Mouse (Mus musculus) hindbrain, embryonic 10.5 days (tissue): ENCODE results near the gene Cbarp. TPM values are rescaled to one million over a fixed set of nuclear protein-coding genes. Genes with fewer than 3 reads are reported as not detected.
A peak's percentile ranks its signal among the peaks of the same experiment; 100 is the strongest.

Experiments
- DNase-seq: peaks from one replicate; pipeline ENCODE4 v3.0.0-alpha.2; 2017; ENCODE audit warnings: low spot score
- H3K27ac ChIP-seq: fragments of 300-500 bp; sonication (generic); 2 replicates; pipeline ENCODE4 v1.5.1; 2016; ENCODE audit warnings: mild to moderate bottlenecking, moderate library complexity
- H3K27me3 ChIP-seq: fragments of 300-500 bp; sonication (generic); 2 replicates; pipeline ENCODE4 v1.6.1; 2016; ENCODE audit warnings: mild to moderate bottlenecking; ENCODE audit not compliant: poor library complexity, insufficient read depth, severe bottlenecking
- H3K36me3 ChIP-seq: fragments of 300-500 bp; sonication (generic); 2 replicates; pipeline ENCODE4 v1.6.1; 2016; ENCODE audit warnings: mild to moderate bottlenecking, moderate library complexity
- H3K4me1 ChIP-seq: fragments of 300-500 bp; sonication (generic); replicated peaks from 2 replicates; pipeline ENCODE4 v1.6.1; 2016; ENCODE audit warnings: mild to moderate bottlenecking
- H3K4me3 ChIP-seq: fragments of 300-500 bp; sonication (generic); 2 replicates; pipeline ENCODE4 v1.5.1; 2016; ENCODE audit warnings: mild to moderate bottlenecking, moderate library complexity
- H3K9me3 ChIP-seq: fragments of 300-500 bp; sonication (generic); 2 replicates; pipeline ENCODE4 v1.6.1; 2016; ENCODE audit warnings: mild to moderate bottlenecking, moderate library complexity
- WGBS: fragments of 180-500 bp; shearing (Covaris S2); methylation state at CpG from one replicate; pipeline ENCODE4 v1.1.7; 2016; 5-methylcytosine and 5-hydroxymethylcytosine counted together
- polyA plus RNA-seq: library from polyadenylated mRNA; unstranded; fragments of >200 nt; fragmentation: Nextera tagmentation; extraction: Ambion mirVana; gene quantifications from 2 replicates; pipeline ENCODE4 v1.2.1, GENCODE M21; 2016

Gene Cbarp
- polyA plus RNA-seq, 1 experiment from 2014 or later, result 15.0 TPM

DNA sequence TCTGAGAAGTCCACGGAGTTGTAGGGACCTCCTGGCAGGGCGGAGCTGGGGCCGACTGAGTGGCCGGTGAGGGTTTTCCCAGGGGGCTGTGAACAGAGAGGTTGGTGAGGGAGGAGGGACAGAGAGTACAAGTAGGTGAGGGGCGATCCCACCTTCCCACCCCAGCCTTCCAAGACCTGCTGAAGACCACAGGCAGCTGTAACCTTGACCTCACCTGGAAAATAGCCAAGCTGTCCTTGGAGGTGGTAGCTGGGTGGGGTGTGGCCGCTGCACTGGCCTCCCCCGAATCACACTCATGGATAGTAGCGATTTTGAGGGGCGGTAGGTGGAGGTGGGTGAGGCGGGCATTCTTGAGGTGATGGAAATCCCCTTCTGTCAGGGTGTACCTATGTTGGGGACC lies 5.5 kb downstream of the Cbarp start:
- H3K4me1 ChIP-seq, result peaks cover 58% of the 10 kb centered on the region
- H3K27ac ChIP-seq, result no peak overlapping the region
- H3K36me3 ChIP-seq, result peaks cover 64% of the 10 kb centered on the region
- no peak for DNase-seq
- WGBS, result 85% methylated on average over 10 of the region's 10 CpGs
- H3K9me3 ChIP-seq, result no peaks in the 10 kb centered on the region
- no peak overlapping the region for H3K4me3 ChIP-seq
- peaks cover 87% of the 10 kb centered on the region for H3K27me3 ChIP-seq

DNA sequence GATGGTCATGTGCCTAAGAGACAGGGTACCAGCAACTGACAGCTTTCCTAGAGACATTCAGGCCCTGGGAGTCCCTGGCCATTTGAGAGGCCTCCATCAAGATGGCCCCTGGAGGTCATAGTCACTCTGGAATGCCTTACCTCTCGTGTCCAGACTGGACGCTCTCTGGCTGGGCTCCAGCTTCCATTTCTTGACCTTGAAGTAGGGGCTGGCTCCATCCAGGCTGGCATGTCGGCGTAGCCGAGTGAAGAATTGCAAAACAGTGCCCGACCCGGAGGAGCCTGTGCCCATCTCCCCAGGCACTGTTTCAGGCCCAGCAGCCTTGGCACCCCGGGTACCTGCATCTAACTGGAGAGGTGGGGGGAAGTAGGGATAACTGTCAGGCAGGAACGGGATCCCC lies 6.2 kb downstream of the Cbarp start:
- Histone ChIP-seq H3K9me3 (no peaks in the 10 kb centered on the region), H3K27me3 (peaks cover 86% of the 10 kb centered on the region), H3K4me1 (peaks cover 60% of the 10 kb centered on the region), H3K4me3 (no peak overlapping the region), H3K36me3 (peaks cover 72% of the 10 kb centered on the region), H3K27ac (no peak overlapping the region)
- no peak for DNase-seq
- WGBS, result 93% methylated on average over 9 of the region's 9 CpGs

DNA sequence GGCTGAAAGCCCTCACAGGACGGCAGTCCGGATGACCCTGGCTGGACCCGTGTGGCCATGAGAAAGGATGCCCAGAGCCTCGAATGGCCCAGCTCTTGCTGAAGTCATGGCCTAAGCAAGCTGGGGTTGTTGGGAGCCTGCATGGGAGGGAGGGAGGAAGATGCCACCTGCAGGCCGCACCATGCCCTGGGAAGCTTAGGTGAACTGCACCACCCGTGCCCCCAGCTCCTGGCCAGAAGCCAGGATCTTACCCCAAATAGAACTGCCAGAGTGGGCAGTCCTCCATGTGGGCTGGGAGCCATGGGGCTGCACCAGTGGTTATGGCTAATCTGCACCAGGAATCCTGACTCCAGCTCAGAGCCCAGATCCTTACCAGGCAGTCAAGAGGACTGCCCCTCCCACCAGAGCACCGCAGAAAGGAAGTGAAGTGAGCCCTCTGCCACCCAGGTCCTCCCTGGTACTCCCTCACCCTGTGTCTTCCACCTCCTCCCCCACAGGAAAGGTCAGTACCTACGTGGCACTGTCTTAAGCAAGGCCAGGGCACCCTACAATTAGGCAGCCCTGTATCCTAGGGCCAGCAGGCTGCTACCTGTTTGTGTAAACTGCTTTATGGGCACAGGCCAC lies 7.3 kb downstream of the Cbarp start:
- no peak for DNase-seq
- Histone ChIP-seq H3K4me3 (peak overlapping the region; percentile 16), H3K27me3 (peaks cover 83% of the 10 kb centered on the region), H3K9me3 (no peaks in the 10 kb centered on the region), H3K36me3 (peaks cover 83% of the 10 kb centered on the region), H3K27ac (peak overlapping the region; percentile 16; the same call in 1 of the 2 replicates), H3K4me1 (peaks cover 49% of the 10 kb centered on the region)
- WGBS, result 84% methylated on average over 8 of the region's 8 CpGs

DNA sequence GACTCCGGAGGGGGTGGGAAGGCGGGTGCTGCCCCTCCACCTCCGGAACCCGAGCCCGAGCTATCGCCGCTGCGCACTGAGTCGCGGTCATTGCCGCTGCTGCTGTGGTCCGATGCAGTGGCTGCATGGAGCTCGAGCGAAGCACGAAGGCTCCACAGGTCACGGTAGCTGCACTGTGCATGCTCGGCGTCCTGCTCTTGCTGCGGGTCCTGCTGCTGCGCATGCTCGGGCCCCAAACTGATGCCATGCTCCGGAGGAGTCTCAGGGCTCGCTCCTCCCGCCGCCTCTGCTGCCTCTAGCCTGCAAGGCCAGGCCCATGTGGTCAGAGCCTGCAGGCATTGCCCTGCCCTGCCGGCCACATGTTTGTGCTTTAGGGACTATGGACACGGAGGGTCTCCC lies 8.7 kb downstream of the Cbarp start:
- peak; percentile 55 for DNase-seq
- H3K27ac ChIP-seq, result peak overlapping the region; percentile 67
- H3K27me3 ChIP-seq, result peaks cover 69% of the 10 kb centered on the region
- H3K4me3 ChIP-seq, result peak overlapping the region; percentile 37
- H3K36me3 ChIP-seq, result peaks cover 96% of the 10 kb centered on the region
- no peaks in the 10 kb centered on the region for H3K9me3 ChIP-seq
- peaks cover 35% of the 10 kb centered on the region for H3K4me1 ChIP-seq
- whole genome bisulfite sequencing, result 27% methylated on average over 27 of the region's 27 CpGs

DNA sequence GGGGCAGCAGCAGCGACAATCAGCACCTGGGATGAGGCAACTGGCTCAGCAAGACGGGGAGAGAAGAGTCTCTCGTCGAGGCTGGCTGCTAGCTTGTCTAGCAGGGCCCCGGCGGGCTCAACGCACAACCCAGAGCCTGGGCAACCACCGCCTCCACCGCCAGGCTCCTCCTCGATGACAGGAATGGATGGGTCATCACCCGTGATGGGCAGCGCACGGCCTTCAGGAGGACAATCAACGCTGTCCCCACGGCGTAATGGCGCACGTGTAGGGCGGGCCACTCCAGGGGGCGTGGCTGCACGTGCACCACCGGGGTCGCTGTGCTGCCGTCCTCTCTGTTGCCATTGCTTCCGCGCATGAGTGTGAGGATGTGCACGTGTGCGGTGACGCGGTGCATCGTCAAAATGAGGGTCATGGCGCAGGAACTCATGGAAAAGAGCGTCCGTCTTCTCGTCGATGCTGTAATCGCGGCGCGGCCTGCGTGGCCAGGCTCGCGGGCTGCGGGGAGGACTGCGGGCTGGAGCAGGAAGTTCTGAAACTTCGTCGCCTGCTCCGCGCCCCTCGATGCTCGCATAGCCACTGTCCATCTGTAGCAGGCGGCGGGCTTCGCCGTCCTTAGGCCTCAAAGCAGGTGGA lies 9.2 kb downstream of the Cbarp start:
- peak overlapping the region; percentile 67 for H3K27ac ChIP-seq
- H3K4me1 ChIP-seq, result peaks cover 30% of the 10 kb centered on the region
- H3K9me3 ChIP-seq, result no peaks in the 10 kb centered on the region
- peak; percentile 63 for DNase-seq
- peak overlapping the region; percentile 37 for H3K4me3 ChIP-seq
- WGBS, result 14% methylated on average over 55 of the region's 55 CpGs
- peaks cover 98% of the 10 kb centered on the region for H3K36me3 ChIP-seq
- peaks cover 64% of the 10 kb centered on the region for H3K27me3 ChIP-seq

DNA sequence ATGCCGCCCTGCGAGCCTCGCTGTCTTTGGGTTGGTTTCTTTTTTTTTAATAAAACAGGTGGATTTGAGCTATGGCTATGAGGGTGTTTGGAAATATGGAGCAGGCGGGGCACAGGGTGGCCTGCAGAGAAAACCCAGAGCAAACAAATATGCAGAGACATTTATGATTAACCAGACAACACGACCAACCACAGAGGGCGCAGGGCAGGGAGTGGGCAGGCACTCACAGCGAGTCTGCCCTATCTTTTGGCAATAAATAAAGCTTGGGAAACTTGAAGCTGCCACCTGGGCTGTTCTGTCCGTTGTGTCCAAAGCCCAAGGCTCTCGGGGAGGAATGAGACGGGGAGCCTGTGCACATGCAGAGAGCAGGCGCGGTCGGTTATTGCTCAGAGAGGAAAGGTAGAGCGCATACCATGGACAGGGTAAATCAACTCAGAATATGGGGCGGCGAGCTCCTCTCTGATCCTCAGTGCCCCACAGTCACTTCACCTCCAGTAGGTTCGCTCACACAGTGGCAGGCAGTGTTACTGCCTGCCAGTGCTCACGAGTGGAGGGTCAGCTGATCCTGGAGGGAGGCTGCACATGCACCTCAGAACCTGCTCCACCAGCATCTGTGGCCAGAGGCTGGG lies 10.1 kb downstream of the Cbarp start:
- 89% methylated on average over 18 of the region's 18 CpGs for WGBS
- Histone ChIP-seq H3K4me3 (peak overlapping the region; percentile 37; the same call in 1 of the 2 replicates), H3K27me3 (peaks cover 55% of the 10 kb centered on the region), H3K27ac (no peak overlapping the region), H3K4me1 (peaks cover 26% of the 10 kb centered on the region), H3K36me3 (peaks cover 99% of the 10 kb centered on the region), H3K9me3 (no peaks in the 10 kb centered on the region)
- no peak for DNase-seq

DNA sequence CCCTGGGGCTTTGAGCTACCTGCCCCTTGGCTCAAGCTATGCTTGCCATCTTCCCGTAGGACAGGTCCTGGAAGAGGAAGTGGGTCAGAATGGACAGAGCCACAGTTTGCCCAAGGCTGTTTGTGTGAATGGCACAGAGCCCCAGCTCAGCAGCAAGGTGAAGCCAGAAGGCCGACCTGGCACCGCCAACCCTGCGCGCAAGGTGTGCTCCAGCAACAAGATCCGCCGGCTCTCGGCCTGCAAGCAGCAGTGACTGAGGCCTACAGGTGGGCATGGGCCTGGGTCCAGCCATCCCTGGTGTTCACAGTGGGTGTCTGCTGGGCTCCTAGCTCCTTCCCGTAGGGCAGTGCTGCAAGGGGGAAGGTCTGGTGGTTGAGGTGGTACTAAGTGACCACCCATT lies 10.8 kb downstream of the Cbarp start:
- H3K4me1 ChIP-seq, result peaks cover 33% of the 10 kb centered on the region
- DNase-seq, result no peak
- no peaks in the 10 kb centered on the region for H3K9me3 ChIP-seq
- peaks cover 48% of the 10 kb centered on the region for H3K27me3 ChIP-seq
- 91% methylated on average over 9 of the region's 9 CpGs for WGBS
- H3K4me3 ChIP-seq, result no peak overlapping the region
- H3K36me3 ChIP-seq, result peaks cover 100% of the 10 kb centered on the region
- H3K27ac ChIP-seq, result no peak overlapping the region

DNA sequence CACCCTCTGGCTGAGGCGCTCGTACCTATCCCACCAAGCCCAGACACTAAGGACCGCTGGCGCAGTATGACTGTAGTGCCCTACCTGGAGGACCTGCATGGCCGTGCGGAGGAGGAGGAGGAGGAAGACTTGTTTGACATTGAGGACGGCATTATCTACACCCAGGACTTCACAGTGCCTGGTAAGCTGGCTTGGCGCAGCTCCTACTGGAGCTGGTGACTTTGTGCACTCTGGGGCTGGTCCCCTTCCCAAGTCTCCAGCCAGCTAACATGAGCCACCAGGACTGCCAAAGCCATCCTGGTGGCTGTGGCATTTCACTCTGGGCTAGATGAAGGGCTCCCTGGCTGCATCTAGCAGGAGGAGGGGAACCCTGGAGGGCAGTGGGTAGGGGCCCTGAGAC lies 12.7 kb downstream of the Cbarp start:
- DNase-seq, result no peak
- H3K36me3 ChIP-seq, result peaks cover 100% of the 10 kb centered on the region
- peaks cover 29% of the 10 kb centered on the region for H3K27me3 ChIP-seq
- 95% methylated on average over 8 of the region's 8 CpGs for WGBS
- no peaks in the 10 kb centered on the region for H3K9me3 ChIP-seq
- no peak overlapping the region for H3K27ac ChIP-seq
- peaks cover 36% of the 10 kb centered on the region for H3K4me1 ChIP-seq
- H3K4me3 ChIP-seq, result 0 out of 2 replicates have a peak overlapping the region, but pooled peaks have one; percentile 6

DNA sequence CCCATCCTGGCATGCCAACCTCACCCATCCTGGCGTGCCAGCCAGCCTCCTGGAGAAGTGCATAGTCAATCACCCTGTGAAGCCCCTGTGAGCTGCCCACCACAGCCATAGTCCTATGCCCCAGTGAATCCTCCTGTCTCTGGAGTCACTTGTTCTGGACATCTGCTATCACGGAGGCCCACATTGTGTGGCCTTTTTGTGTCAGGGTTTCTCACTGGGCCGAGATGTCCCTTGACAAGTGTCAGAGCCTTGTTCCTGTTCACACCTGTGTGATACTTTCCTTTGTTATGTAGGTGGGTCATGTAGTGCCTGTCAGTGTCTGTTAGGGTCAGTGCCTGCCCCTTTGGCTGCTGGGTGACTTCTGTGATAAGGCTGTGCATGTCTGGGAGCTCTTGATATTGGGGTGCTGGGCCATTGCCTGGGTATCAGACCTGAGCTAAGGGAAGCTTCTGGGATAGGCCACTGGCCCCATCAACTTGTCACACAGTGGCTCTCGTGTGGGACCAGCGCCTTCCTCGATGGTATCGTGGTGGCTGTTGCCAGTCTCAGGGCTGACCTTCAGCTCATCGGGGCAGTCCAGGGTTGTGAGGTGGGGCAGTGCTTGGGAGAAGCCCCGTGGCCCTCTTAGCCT lies 16.6 kb downstream of the Cbarp start:
- H3K9me3 ChIP-seq, result no peaks in the 10 kb centered on the region
- no peak overlapping the region for H3K4me3 ChIP-seq
- no peaks in the 10 kb centered on the region for H3K27me3 ChIP-seq
- 94% methylated on average over 9 of the region's 9 CpGs for WGBS
- no peak for DNase-seq
- no peak overlapping the region for H3K27ac ChIP-seq
- peaks cover 22% of the 10 kb centered on the region for H3K4me1 ChIP-seq
- H3K36me3 ChIP-seq, result peaks cover 99% of the 10 kb centered on the region

DNA sequence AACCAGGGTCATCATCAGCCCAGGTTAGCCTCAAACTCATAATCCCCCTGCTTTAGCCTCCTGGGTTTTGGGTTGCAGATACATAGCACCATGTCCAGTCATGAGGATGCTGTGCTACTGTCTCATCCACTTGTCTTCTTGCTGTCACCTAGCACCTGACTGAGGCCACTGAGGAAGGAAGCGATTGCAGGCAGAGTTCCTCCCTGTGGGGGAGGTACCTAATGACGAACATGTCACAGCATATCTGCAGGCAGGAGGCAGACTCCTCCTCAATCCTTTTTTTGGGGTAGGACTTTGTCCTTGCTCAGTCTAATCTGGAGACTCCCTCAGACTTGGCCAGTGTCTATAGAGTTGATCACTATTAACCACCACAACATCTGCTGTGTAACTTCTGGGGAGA lies 19.0 kb downstream of the Cbarp start:
- H3K36me3 ChIP-seq, result peaks cover 95% of the 10 kb centered on the region
- WGBS, result 90% methylated on average over 2 of the region's 2 CpGs

DNA sequence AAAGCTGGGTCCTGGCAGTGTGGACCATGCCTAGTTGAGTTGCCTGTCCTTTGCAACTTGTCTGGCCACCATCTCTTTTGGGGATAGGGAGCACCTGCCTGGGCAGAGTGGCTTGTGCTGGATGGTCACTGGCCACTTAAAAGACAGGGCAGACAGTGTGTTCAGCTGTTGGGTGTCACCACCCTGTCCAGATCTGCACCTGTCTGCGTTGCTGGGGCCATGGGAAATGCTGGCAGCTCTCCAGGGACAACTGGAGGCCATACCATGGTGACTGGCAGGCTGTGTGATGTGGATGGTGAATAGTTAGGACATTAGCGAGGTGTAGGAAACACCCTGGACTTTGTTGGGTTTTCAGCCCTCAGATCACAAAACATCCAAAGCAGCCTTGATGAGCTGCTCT lies 20.5 kb downstream of the Cbarp start:
- H3K27ac ChIP-seq, result no peak overlapping the region
- WGBS, result 97% methylated on average over 2 of the region's 2 CpGs
- peaks cover 80% of the 10 kb centered on the region for H3K36me3 ChIP-seq
- no peaks in the 10 kb centered on the region for H3K27me3 ChIP-seq
- H3K4me3 ChIP-seq, result peak overlapping the region; percentile 20; the same call in 1 of the 2 replicates
- no peak for DNase-seq
- peaks cover 45% of the 10 kb centered on the region for H3K4me1 ChIP-seq
- no peaks in the 10 kb centered on the region for H3K9me3 ChIP-seq

More for the DNA sequence above, 19.0 kb downstream of the Cbarp start:
- no peak for DNase-seq
- no peaks in the 10 kb centered on the region for H3K27me3 ChIP-seq
- H3K27ac ChIP-seq, result no peak overlapping the region
- no peak overlapping the region for H3K4me3 ChIP-seq
- H3K9me3 ChIP-seq, result no peaks in the 10 kb centered on the region
- peaks cover 46% of the 10 kb centered on the region for H3K4me1 ChIP-seq

DNA sequence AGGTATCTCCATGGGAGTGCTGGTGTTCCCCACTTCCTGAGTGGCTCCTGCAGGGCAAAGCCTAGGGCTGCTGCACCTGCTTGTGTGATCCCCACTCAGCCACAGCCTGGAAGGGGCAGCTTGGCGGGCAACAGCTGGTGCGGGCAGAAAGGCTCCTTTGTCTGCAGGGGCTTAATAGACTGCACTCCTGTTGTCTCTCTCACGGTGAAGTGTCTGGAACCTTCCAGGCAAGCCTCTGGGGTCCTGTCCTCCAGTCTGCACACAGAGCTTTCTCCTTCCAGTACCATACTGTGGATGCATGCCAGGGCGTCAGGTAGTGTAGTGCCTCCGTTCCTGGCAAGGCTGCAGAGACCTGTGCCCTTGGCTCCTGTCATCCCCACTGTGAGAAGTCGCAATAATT lies 22.1 kb downstream of the Cbarp start:
- no peaks in the 10 kb centered on the region for H3K27me3 ChIP-seq
- peak overlapping the region; percentile 95; the same call in 1 of the 2 replicates for H3K27ac ChIP-seq
- no peak for DNase-seq
- peaks cover 50% of the 10 kb centered on the region for H3K4me1 ChIP-seq
- H3K36me3 ChIP-seq, result peaks cover 65% of the 10 kb centered on the region
- 76% methylated on average over 6 of the region's 6 CpGs for WGBS
- H3K4me3 ChIP-seq, result peak overlapping the region; percentile 92
- H3K9me3 ChIP-seq, result no peaks in the 10 kb centered on the region

DNA sequence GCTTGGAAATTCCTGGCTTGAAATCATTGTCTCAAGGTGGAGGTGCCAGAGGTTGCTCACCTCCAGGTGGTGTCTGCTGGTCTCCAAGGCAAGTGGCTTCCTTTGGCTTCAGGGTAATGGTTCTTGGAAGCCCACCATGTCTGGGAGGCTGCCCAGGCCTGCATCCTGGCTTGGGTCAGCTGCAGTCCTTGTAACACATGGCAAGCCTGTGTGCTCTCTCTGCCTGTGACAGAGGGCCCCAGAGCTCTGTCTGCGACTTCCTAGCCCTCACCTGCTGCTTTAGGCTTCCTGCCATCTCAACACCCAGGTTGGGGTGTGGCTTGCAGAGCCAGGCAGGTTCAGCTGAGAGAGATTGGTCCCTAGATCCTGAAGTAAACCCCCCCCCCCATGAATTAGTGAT lies 22.9 kb downstream of the Cbarp start:
- Histone ChIP-seq H3K27me3 (no peaks in the 10 kb centered on the region), H3K9me3 (no peaks in the 10 kb centered on the region), H3K36me3 (peaks cover 56% of the 10 kb centered on the region), H3K27ac (peak overlapping the region; percentile 95), H3K4me1 (peaks cover 50% of the 10 kb centered on the region), H3K4me3 (peak overlapping the region; percentile 92)
- DNase-seq, result no peak
- 65% methylated on average over 1 of the region's 1 CpGs for WGBS
